Mouse (Mus musculus) testis, adult 2 months (tissue): ENCODE measurements around the gene Btn2a2. TPM values are rescaled to one million over a fixed set of nuclear protein-coding genes. Genes with fewer than 3 reads are reported as not detected.

Experiments used
- H3K27ac ChIP-seq: fragments of 200-500 bp; 2 replicates; pipeline ENCODE4 v1.5.1; 2012; ENCODE audit warnings: low read depth, low read length; ENCODE audit not compliant: control insufficient read depth, insufficient read depth
- H3K27me3 ChIP-seq: fragments of 200-500 bp; 2 replicates; pipeline ENCODE4 v1.6.1; 2012; ENCODE audit warnings: mild to moderate bottlenecking, low read length, moderate library complexity; ENCODE audit not compliant: control insufficient read depth, insufficient read depth
- H3K36me3 ChIP-seq: fragments of 200-500 bp; 2 replicates; pipeline ENCODE4 v1.6.1; 2012; ENCODE audit warnings: mild to moderate bottlenecking, low read length; ENCODE audit not compliant: control insufficient read depth, insufficient read depth
- H3K4me1 ChIP-seq: fragments of 200-500 bp; 2 replicates; pipeline ENCODE4 v1.6.1; 2012; ENCODE audit warnings: low read length; ENCODE audit not compliant: control insufficient read depth, insufficient read depth
- H3K4me3 ChIP-seq: fragments of 200-500 bp; 2 replicates; pipeline ENCODE4 v1.5.1; 2012; ENCODE audit warnings: low read depth, mild to moderate bottlenecking, low read length, moderate library complexity, mixed read lengths; ENCODE audit not compliant: control insufficient read depth
- CTCF ChIP-seq: fragments of 200-500 bp; IDR thresholded peaks from 2 replicates; pipeline ENCODE4 v1.5.1; 2012; ENCODE audit warnings: low read depth, mild to moderate bottlenecking, inconsistent platforms, low read length, moderate library complexity; ENCODE audit not compliant: control insufficient read depth, insufficient read depth, insufficient replicate concordance
- POLR2A ChIP-seq: fragments of 200-500 bp; IDR thresholded peaks from 2 replicates; pipeline ENCODE4 v1.6.1; 2012; ENCODE audit warnings: low read depth, mild to moderate bottlenecking, inconsistent platforms, low read length, moderate library complexity; ENCODE audit not compliant: control insufficient read depth
- polyA plus RNA-seq: library from polyadenylated mRNA; depleted of rRNA; stranded (reverse); fragments of >200 nt; gene quantifications from 2 replicates; pipeline ENCODE4 v1.2.3, GENCODE M21; 2012

The Btn2a2 gene
- polyA plus RNA-seq, 1 experiment, result 0.21 TPM

DNA sequence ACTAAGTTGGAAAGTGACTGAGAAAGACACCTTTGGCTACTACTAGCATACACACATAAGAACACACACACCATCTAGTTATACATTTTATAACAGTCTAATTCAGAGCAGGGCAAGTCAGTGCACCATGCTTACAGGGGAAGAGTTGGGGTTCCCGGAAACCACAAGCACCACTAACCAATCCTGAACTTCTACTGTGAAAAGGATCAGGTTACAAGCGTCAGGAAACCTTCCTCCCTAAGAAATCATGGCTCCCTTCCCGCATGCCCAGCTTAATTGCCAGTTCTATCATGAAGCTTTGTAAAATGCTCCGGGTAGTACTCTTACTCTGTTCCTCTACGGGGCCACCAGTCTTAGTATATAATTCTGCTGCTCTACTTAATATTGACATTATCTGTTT, 3.4 kb downstream of the Btn2a2 start:
- no peak for TF ChIP-seq CTCF
- no peak for TF ChIP-seq POLR2A
- Histone ChIP-seq H3K4me3 (no peak overlapping the region), H3K36me3 (no peaks in the 10 kb centered on the region), H3K27me3 (no peaks in the 10 kb centered on the region), H3K27ac (no peak overlapping the region), H3K4me1 (peaks cover 2% of the 10 kb centered on the region; the same call in 1 of the 2 replicates)

DNA sequence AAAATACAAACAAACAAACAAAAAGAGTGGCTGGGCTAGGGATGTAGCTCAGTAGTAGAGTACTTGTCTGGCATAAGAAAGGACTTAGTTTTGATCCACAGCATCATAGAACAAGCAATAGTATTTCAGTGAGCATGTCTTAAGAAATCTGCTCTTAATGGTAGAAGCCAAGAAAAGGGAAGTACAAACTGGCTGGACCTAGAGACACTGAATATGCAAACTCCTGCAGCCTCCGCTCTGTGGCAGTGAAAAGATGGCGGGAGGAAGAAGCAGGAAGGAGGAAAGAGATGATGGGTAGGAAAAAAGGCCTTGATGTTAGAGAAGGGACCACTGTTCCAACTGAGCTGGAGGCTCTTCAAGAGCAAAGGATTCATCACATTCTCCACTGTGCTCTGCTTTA, 5.5 kb downstream of the Btn2a2 start:
- H3K27ac ChIP-seq, result no peak overlapping the region
- TF ChIP-seq POLR2A, result no peak
- TF ChIP-seq CTCF, result no peak
- H3K4me1 ChIP-seq, result peaks cover 2% of the 10 kb centered on the region; the same call in 1 of the 2 replicates
- H3K27me3 ChIP-seq, result no peaks in the 10 kb centered on the region
- no peak overlapping the region for H3K4me3 ChIP-seq
- H3K36me3 ChIP-seq, result no peaks in the 10 kb centered on the region

DNA sequence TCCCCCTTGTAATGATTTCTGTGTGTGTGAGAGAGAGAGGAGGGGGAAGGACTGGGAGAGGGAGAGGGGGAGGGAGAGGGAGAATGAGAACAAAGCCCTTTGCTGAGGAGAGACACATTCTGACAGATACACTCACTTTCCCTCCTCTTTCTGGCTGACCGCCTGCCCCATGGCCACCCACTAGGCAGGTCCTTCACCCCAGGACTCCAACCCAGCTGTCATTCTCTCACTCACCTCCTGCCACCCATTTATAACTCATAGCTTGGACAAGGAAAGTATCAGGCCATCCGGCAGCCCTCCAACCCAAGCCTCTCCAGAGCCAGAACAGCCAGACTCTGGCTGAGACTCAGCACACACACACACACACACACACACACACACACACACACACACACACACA, 13.0 kb downstream of the Btn2a2 start:
- no peak overlapping the region for H3K4me3 ChIP-seq
- TF ChIP-seq CTCF (no peak), POLR2A (no peak)
- no peaks in the 10 kb centered on the region for H3K4me1 ChIP-seq
- H3K36me3 ChIP-seq, result no peaks in the 10 kb centered on the region
- no peak overlapping the region for H3K27ac ChIP-seq
- H3K27me3 ChIP-seq, result no peaks in the 10 kb centered on the region

DNA sequence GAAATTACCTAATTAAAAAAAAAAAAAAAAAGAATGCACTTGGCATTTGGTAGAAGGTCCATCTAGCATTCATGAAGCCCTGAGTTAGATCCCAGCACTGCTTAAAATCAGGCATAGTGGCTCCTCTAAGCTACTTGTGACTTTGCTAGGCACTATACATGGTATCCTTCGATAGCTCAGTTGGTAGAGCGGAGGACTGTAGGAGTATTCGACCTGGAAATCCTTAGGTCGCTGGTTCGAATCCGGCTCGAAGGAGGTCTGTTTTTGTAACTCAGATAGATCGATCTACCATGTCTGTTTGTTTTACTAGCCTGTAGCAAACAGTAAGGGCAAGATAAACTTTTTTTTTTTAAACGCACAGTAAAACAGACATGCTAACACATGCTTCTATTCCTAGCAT, 21.7 kb downstream of the Btn2a2 start:
- TF ChIP-seq CTCF (no peak), POLR2A (no peak)
- Histone ChIP-seq H3K27me3 (no peaks in the 10 kb centered on the region), H3K4me3 (no peak overlapping the region), H3K36me3 (no peaks in the 10 kb centered on the region), H3K4me1 (peaks cover 5% of the 10 kb centered on the region), H3K27ac (no peak overlapping the region)

DNA sequence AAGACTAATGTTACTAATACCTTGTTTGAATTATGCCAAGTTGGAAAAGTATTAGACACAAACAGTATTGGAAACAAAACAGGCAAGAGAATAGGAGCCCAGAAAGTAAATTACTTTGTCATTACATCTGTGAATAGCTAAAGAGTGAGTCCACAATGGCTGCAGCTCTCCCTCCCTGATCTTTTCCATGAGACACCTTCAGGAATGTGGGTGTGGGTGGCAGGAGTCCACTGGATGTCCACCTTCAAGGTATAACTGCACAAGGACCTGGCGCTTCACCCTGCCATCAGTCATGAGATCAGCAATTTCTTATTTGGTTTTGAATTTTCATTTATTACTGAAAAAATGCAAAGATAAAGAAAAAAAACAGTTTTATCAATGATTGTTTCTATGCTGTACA, 22.4 kb downstream of the Btn2a2 start:
- Histone ChIP-seq H3K4me3 (no peak overlapping the region), H3K27ac (no peak overlapping the region), H3K27me3 (no peaks in the 10 kb centered on the region), H3K36me3 (no peaks in the 10 kb centered on the region), H3K4me1 (peaks cover 5% of the 10 kb centered on the region)
- TF ChIP-seq POLR2A (no peak), CTCF (no peak)

DNA sequence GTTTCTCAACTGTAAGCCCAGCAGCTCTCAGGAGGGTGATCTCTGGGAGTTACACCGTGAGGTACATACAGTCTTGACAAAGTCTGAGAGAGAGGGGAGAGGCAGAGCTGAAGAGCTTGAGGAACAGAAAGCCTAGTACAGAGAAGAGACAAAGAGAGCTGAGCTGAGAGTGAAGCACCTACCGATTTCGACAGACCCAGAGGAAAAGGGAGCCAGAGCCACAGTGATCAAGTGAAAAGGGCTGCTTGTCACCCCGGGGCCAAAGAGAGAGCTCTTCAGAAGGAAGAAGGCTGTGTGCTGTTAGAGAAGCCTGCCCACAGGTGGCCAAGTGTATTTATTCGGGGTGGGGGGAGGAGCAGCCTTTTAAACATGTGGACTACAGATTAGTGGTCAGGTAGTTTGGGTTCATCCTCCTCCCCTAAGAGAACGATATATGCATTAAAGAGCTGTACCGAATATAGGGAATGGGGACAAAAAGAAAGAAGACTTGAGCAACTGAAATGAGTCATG, 23.0 kb downstream of the Btn2a2 start, which contains the start of gene Btn1a1:
Gene Btn1a1 (minus strand): TSS at position 302 of the 510 bp plus-strand sequence.
- no peaks in the 10 kb centered on the region for H3K27me3 ChIP-seq
- H3K4me3 ChIP-seq, result no peak within 1 kb of the TSS
- no peak for TF ChIP-seq CTCF
- no peak for TF ChIP-seq POLR2A
- H3K27ac ChIP-seq, result no peak within 1 kb of the TSS
- no peaks in the 10 kb centered on the region for H3K36me3 ChIP-seq
- peaks cover 5% of the 10 kb centered on the region for H3K4me1 ChIP-seq

DNA sequence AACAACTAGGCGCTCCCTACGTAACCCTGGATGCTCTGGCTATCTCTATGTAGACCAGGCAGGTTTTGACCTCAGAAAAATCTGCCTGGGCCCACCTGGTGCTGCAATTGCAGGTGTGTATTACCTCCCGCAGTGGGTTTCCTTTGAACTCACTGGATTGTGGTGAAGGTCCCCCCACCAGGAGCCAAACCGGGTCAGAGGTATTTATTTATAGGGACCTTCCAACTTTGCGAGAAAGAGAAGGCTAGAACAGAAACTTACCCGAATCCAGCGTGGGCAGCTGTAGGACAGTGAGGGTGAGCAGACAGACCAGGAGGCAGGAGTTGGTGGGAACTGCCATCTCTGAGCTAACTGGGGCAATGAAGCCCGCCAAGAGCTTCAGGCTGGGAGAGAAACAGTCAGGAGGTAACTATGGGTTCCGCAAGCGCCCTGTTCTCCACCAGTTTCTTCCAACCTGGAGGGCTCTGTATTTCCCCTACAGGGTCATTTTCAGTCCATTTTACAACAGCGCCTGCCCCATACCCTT, 23.8 kb downstream of the Btn2a2 start:
- Histone ChIP-seq H3K4me3 (no peak overlapping the region), H3K27ac (no peak overlapping the region)
- TF ChIP-seq CTCF, result no peak
- TF ChIP-seq POLR2A, result no peak

DNA sequence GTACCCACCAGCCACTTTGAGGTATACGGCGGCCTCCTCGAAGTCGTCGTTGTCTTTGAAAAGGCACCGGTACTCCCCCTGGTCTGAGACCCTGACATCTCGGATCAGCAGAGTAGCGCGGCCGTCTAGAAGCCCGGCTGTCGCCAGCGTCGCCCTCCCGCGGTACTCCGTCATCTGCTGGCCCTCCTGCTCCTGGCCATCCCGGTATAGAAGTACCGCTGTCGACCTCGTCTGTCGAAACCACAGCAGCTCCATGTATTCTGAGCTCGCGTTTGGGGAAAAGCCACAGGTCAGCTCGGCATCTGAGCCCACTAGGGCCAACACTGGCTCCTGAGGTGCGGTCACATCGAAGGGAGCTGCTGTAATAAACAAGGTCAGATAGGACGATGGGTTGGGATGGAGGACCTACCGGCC, 24.4 kb downstream of the Btn2a2 start:
- H3K4me3 ChIP-seq, result peak overlapping the region; percentile 69
- H3K4me1 ChIP-seq, result peaks cover 5% of the 10 kb centered on the region
- H3K36me3 ChIP-seq, result no peaks in the 10 kb centered on the region
- no peak overlapping the region for H3K27ac ChIP-seq
- no peaks in the 10 kb centered on the region for H3K27me3 ChIP-seq
- TF ChIP-seq POLR2A (no peak), CTCF (no peak)

More for the DNA sequence above, 23.8 kb downstream of the Btn2a2 start:
- Histone ChIP-seq H3K27me3 (no peaks in the 10 kb centered on the region), H3K4me1 (peaks cover 5% of the 10 kb centered on the region), H3K36me3 (no peaks in the 10 kb centered on the region)
